Mouse (Mus musculus) cerebellum, adult 2 months (tissue): ENCODE measurements around the gene Pnpo.

Source experiments
- CTCF ChIP-seq: fragments of 200-500 bp; IDR thresholded peaks from 2 replicates; pipeline ENCODE4 v1.5.1; 2011; ENCODE audit warnings: low read depth, mild to moderate bottlenecking, control low read depth, low read length, moderate library complexity, borderline replicate concordance; ENCODE audit not compliant: insufficient read depth
- POLR2A ChIP-seq: fragments of 200-500 bp; IDR thresholded peaks from 2 replicates; pipeline ENCODE4 v1.6.1; 2011; ENCODE audit warnings: low read length, control low read depth, borderline replicate concordance; ENCODE audit not compliant: insufficient read depth

GRCm38 (mm10) chr11:96940578-96941465, 3.0 kb downstream of the Pnpo start:
- TF ChIP-seq POLR2A (no peak), CTCF (no peak)
